Mouse (Mus musculus): ENCODE results near the gene Acaca. TPM values are rescaled to one million over a fixed set of nuclear protein-coding genes. Genes with fewer than 3 reads are reported as not detected.
A peak's percentile ranks its signal among the peaks of the same experiment; 100 is the strongest.

The Acaca gene
- polyA plus RNA-seq, 1 experiment: 49.9 TPM

- peak overlapping the region; percentile 25 for H3K4me2 ChIP-seq (ENCODE audit: low read depth)
- H3K36me3 ChIP-seq (ENCODE audit: control insufficient read depth, insufficient read depth): peaks cover 53% of the 10 kb centered on the region
- no peak overlapping the region for H3ac ChIP-seq (ENCODE audit: control insufficient read depth, insufficient read length)
- TF ChIP-seq MYOG (IDR thresholded peaks at IDR 0.05; ENCODE audit: control insufficient read depth in 1 of 3, insufficient read depth in 1 of 3, insufficient read length in 2 of 3, low read depth in 2 of 3) (no peak), TCF12 (IDR thresholded peaks at IDR 0.05; ENCODE audit: insufficient read depth, poor library complexity, severe bottlenecking) (no peak), REST (IDR thresholded peaks at IDR 0.05; ENCODE audit: insufficient read depth, insufficient read length) (no peak), E2F4 (IDR thresholded peaks at IDR 0.05; ENCODE audit: insufficient read depth) (no peak), MAX (IDR thresholded peaks at IDR 0.05; ENCODE audit: low read depth) (no peak), POLR2A (IDR thresholded peaks at IDR 0.05; ENCODE audit: insufficient read length, low read depth) (no peak), SRF (IDR thresholded peaks at IDR 0.05; ENCODE audit: control insufficient read depth, insufficient read length, low read depth) (no peak), CEBPB (IDR thresholded peaks at IDR 0.05; ENCODE audit: insufficient read depth, poor library complexity, severe bottlenecking) (no peak), TCF3 (IDR thresholded peaks at IDR 0.05; ENCODE audit: insufficient read length, low read depth) (no peak), USF1 (IDR thresholded peaks at IDR 0.05; ENCODE audit: low read depth) (no peak), POLR2AphosphoS2 (IDR thresholded peaks at IDR 0.05; ENCODE audit: insufficient read length, low read depth) (no peak), MYOD1 (IDR thresholded peaks at IDR 0.05; ENCODE audit: control insufficient read depth in 1 of 3, insufficient read length in 2 of 3, low read depth in 2 of 3) (no peak)
- H3K4me3 ChIP-seq: no peak overlapping the region
- no peaks in the 10 kb centered on the region for H3K79me2 ChIP-seq (ENCODE audit: control insufficient read depth, insufficient read depth)
- no peaks in the 10 kb centered on the region for H3K27me3 ChIP-seq (ENCODE audit: control insufficient read depth, insufficient read depth, insufficient read length)
Observed at GRCm38 (mm10) chr11:84344522-84345236, 215.2 kb downstream of the Acaca start.

- Histone ChIP-seq H3K79me2 (ENCODE audit: control insufficient read depth, insufficient read depth) (no peaks in the 10 kb centered on the region), H3K27me3 (ENCODE audit: control insufficient read depth, insufficient read depth, insufficient read length) (no peaks in the 10 kb centered on the region), H3K4me3 (no peak overlapping the region), H3K36me3 (ENCODE audit: control insufficient read depth, insufficient read depth) (peaks cover 33% of the 10 kb centered on the region), H3K4me2 (ENCODE audit: low read depth) (no peak overlapping the region), H3ac (ENCODE audit: control insufficient read depth, insufficient read length) (no peak overlapping the region)
- TF ChIP-seq MYOG (IDR thresholded peaks at IDR 0.05; ENCODE audit: control insufficient read depth in 1 of 3, insufficient read depth in 1 of 3, insufficient read length in 2 of 3, low read depth in 2 of 3) (no peak), USF1 (IDR thresholded peaks at IDR 0.05; ENCODE audit: low read depth) (no peak), REST (IDR thresholded peaks at IDR 0.05; ENCODE audit: insufficient read depth, insufficient read length) (no peak), POLR2A (IDR thresholded peaks at IDR 0.05; ENCODE audit: insufficient read length, low read depth) (no peak), MYOD1 (IDR thresholded peaks at IDR 0.05; ENCODE audit: control insufficient read depth in 1 of 3, insufficient read length in 2 of 3, low read depth in 2 of 3) (no peak), E2F4 (IDR thresholded peaks at IDR 0.05; ENCODE audit: insufficient read depth) (no peak)
Observed at GRCm38 (mm10) chr11:84347766-84348165, 218.3 kb downstream of the Acaca start.

- H3ac ChIP-seq (ENCODE audit: control insufficient read depth, insufficient read length): no peak overlapping the region
- no peak for TF ChIP-seq SRF (IDR thresholded peaks at IDR 0.05; ENCODE audit: control insufficient read depth, insufficient read length, low read depth)
- TF ChIP-seq TCF12 (IDR thresholded peaks at IDR 0.05; ENCODE audit: insufficient read depth, poor library complexity, severe bottlenecking): no peak
- TF ChIP-seq USF1 (IDR thresholded peaks at IDR 0.05; ENCODE audit: low read depth): no peak
- no peak for TF ChIP-seq E2F4 (IDR thresholded peaks at IDR 0.05; ENCODE audit: insufficient read depth)
- TF ChIP-seq MYOD1 (IDR thresholded peaks at IDR 0.05; ENCODE audit: control insufficient read depth in 1 of 3, insufficient read length in 2 of 3, low read depth in 2 of 3): no peak
- TF ChIP-seq POLR2AphosphoS2 (IDR thresholded peaks at IDR 0.05; ENCODE audit: insufficient read length, low read depth): no peak
- TF ChIP-seq MYOG (IDR thresholded peaks at IDR 0.05; ENCODE audit: control insufficient read depth in 1 of 3, insufficient read depth in 1 of 3, insufficient read length in 2 of 3, low read depth in 2 of 3): no peak
- no peak for TF ChIP-seq CEBPB (IDR thresholded peaks at IDR 0.05; ENCODE audit: insufficient read depth, poor library complexity, severe bottlenecking)
- no peak for TF ChIP-seq POLR2A (IDR thresholded peaks at IDR 0.05; ENCODE audit: insufficient read length, low read depth)
- TF ChIP-seq REST (IDR thresholded peaks at IDR 0.05; ENCODE audit: insufficient read depth, insufficient read length): no peak
- TF ChIP-seq TCF3 (IDR thresholded peaks at IDR 0.05; ENCODE audit: insufficient read length, low read depth): no peak
- TF ChIP-seq MAX (IDR thresholded peaks at IDR 0.05; ENCODE audit: low read depth): no peak
- H3K4me2 ChIP-seq (ENCODE audit: low read depth): no peak overlapping the region
- H3K36me3 ChIP-seq (ENCODE audit: control insufficient read depth, insufficient read depth): peaks cover 37% of the 10 kb centered on the region
- no peaks in the 10 kb centered on the region for H3K27me3 ChIP-seq (ENCODE audit: control insufficient read depth, insufficient read depth, insufficient read length)
- H3K79me2 ChIP-seq (ENCODE audit: control insufficient read depth, insufficient read depth): no peaks in the 10 kb centered on the region
- H3K4me3 ChIP-seq: no peak overlapping the region
Observed at GRCm38 (mm10) chr11:84348843-84349825, 219.7 kb downstream of the Acaca start.

- Histone ChIP-seq H3K4me3 (no peak overlapping the region), H3ac (ENCODE audit: control insufficient read depth, insufficient read length) (no peak overlapping the region)
- TF ChIP-seq REST (IDR thresholded peaks at IDR 0.05; ENCODE audit: insufficient read depth, insufficient read length) (no peak), MYOD1 (IDR thresholded peaks at IDR 0.05; ENCODE audit: control insufficient read depth in 1 of 3, insufficient read length in 2 of 3, low read depth in 2 of 3) (no peak), POLR2A (IDR thresholded peaks at IDR 0.05; ENCODE audit: insufficient read length, low read depth) (no peak), MAX (IDR thresholded peaks at IDR 0.05; ENCODE audit: low read depth) (no peak), SRF (IDR thresholded peaks at IDR 0.05; ENCODE audit: control insufficient read depth, insufficient read length, low read depth) (no peak), POLR2AphosphoS2 (IDR thresholded peaks at IDR 0.05; ENCODE audit: insufficient read length, low read depth) (no peak), CEBPB (IDR thresholded peaks at IDR 0.05; ENCODE audit: insufficient read depth, poor library complexity, severe bottlenecking) (no peak), MYOG (IDR thresholded peaks at IDR 0.05; ENCODE audit: control insufficient read depth in 1 of 3, insufficient read depth in 1 of 3, insufficient read length in 2 of 3, low read depth in 2 of 3) (no peak), E2F4 (IDR thresholded peaks at IDR 0.05; ENCODE audit: insufficient read depth) (no peak), TCF3 (IDR thresholded peaks at IDR 0.05; ENCODE audit: insufficient read length, low read depth) (no peak), USF1 (IDR thresholded peaks at IDR 0.05; ENCODE audit: low read depth) (no peak), TCF12 (IDR thresholded peaks at IDR 0.05; ENCODE audit: insufficient read depth, poor library complexity, severe bottlenecking) (no peak)
Observed at GRCm38 (mm10) chr11:84351150-84351549, 221.7 kb downstream of the Acaca start.

More at GRCm38 (mm10) chr11:84351150-84351549, 221.7 kb downstream of the Acaca start:
- H3K4me2 ChIP-seq (ENCODE audit: low read depth): no peak overlapping the region
- no peaks in the 10 kb centered on the region for H3K79me2 ChIP-seq (ENCODE audit: control insufficient read depth, insufficient read depth)
- H3K36me3 ChIP-seq (ENCODE audit: control insufficient read depth, insufficient read depth): peaks cover 36% of the 10 kb centered on the region
- no peaks in the 10 kb centered on the region for H3K27me3 ChIP-seq (ENCODE audit: control insufficient read depth, insufficient read depth, insufficient read length)
